Mouse (Mus musculus) right cerebral cortex, postnatal 10 days (tissue): ENCODE measurements at regions not wholly inside any gene's neighbourhood (a gene's known extent, or its start where the extent isn't known, plus 50 kb on each side); places are given as distances from the start of the nearest gene placed in this dataset.

ENCODE experiments used
- DNase-seq, 2 experiments: peaks; one replicate each; pipeline ENCODE4 v3.0.0; 2021; ENCODE audit warnings: low spot score in 2 of 2

DNA sequence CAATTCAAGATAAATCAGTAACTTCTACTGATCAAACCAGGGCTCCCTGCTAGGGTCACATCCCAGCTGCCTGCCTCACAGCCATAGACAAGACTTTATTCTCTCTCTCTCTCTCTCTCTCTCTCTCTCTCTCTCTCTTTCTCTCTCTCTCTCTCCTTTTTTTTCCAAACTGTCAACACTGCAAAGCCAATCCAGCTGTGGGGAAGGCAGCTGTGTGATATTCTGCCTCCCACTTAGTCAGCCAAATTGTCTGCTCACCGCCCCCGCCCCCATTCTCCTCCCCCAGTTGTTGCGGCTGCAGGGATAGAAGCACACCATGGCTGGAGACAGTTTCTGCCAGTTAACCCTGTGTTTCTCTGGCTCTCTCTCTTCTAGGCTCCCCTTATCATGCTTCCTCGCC lies 198.3 kb downstream of the Cdca7 start:
- peak; percentile 47 to 57 for DNase-seq

GRCm38 (mm10) chr2:72674856-72675440 lies 199.0 kb downstream of the Cdca7 start:
- DNase-seq, result no peak

DNA sequence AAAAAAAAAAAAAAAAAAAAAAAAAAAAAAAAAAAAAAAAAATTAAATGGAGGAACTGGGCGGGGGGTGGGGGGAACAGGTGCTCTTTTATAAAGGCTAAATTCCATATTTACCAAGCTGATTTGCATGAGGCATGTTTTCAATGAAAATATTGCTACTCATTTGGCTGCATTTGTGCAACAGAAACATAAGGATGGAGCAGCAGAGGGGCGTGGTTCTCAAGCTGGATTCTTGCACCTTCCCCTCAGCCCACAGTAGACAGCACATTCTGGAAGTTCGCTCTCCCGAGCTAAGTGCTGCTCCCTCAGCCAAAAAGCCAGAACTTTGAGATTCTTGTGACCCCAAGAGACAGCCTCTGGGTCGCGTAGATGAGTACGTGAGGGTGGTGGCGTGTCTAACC lies 201.8 kb downstream of the Cdca7 start:
- peak; percentile 33 to 44 for DNase-seq

- no peak for DNase-seq
Observed at GRCm38 (mm10) chr2:72688031-72688430, 212.1 kb downstream of the Cdca7 start.

- DNase-seq, result no peak
Observed at GRCm38 (mm10) chr2:72701081-72701480, 225.1 kb downstream of the Cdca7 start.

GRCm38 (mm10) chr2:72703238-72703637 lies 227.3 kb downstream of the Cdca7 start:
- no peak for DNase-seq

- DNase-seq, result no peak
Observed at GRCm38 (mm10) chr2:72707676-72708659, 232.0 kb downstream of the Cdca7 start.

DNA sequence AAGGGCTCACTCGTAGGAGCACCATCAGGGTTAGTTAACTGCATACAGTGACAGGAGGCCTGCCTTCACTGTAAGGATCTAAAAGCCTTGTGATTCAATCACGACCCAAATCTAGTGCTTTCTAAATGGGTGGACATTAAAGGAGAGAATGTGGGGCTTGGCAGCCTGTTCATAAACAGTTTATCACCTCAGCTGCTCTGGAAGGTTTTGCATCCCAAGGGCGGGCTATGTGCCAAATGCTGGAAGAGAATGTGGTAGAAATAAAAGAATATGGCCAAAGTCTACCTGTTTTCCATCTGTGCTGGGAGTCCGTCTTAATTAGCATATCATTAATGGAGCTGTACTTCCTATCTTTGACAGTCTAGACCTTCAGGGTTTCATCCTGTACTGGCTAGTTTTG lies 241.0 kb downstream of the Cdca7 start:
- no peak for DNase-seq

DNA sequence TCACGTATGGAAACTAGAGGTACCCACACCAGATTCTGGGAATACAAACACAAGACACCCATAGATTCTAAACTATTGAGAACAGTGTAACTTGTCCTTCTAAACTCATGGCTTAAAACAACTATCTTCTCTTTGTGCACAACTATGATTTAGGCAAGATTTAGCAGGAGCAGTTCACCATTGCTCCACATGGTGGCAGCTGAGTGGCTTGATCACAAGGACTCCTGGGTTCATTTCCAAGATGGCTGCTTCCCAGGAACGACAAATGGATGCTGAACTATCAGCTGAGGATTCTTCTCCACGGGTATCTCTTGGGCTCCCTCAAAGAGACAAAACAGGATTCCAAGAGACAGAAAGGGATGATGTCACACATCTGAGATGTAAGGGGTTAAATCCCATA lies 251.5 kb downstream of the Sp3 start:
- DNase-seq, result peak; percentile 63 to 71

DNA sequence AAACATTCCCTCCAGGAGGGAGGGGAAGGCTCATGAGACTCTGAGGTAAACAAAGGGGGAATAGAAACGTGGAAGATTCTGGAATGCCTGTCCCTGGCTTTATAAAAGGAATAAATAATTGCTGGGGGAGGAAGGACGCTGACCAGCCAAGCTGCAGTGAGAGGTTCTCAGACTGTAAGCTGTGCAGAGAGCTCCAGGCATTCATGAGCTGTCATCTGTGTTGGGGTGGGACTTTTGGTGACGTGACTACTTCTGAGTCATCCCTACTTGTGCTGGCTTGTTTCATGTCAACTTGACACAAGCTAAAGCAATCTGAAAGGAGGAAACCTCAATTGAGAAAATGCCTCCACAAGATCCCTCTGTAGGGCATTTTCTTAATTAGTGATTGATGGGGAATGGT lies 246.9 kb downstream of the Sp3 start:
- no peak for DNase-seq

GRCm38 (mm10) chr2:72735035-72735434 lies 245.2 kb downstream of the Sp3 start:
- DNase-seq, result no peak

DNA sequence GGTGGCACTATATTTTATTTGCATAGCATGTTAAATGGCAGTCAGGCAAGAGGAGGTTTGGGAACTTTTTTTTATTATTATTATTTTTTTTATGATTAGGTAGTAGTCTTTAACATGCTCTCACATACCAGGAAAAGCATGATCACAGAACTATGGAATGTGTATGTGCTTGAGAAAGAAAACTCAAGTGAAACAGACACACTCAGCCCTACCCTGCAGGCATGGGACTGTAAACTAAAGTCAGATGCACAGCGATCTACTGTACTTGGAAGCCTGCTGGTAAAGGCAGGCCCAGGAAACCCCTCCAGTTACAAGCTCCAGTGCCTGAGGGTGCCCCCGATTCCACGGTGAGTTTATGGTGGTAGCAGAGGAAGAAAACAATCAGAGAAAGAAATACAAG lies 243.6 kb downstream of the Sp3 start:
- DNase-seq, result no peak

DNA sequence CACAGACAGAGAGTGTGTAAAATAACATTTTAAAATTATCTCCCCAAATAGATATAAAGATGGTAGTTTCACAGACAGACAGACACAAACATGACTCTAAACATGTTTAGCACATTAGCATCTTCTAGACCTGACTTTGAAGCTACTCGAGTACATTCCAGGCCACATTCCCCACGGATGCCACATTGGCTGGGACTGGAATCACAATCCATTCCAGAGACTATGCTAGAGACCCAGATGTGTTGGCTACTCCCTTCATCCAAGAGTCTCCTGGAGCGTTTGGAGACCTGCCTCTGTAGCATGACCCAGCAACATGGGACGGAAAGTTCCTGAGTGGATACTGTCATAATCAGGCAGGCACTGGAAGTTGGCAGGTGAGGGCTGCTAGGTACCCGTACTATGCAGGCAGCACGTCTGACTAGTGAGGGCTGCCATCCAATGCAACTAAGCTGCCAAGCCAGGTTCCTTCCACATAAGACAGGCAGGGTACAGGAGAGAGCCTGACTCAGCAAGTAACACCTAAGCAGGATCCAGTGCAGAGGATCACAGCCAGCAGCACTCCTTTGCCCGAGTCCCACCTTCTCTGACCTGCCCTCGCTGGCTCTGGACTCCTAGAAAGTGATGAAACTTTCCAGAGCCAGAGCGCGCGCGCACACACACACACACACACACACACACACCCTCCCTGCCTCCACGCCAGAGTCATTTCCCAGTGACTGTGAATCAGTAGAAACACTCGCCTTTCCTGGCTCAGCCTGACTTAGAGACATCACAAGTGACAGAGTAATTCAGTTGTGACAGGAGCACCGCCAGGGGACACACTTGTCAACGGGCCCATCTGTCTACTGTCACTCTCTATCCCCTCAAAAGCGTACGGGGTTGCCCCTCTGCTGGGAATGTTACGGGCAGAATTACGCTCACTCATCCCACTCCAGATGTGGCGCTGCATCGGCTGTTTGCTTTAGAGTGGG lies 239.6 kb downstream of the Sp3 start:
- DNase-seq, result no peak

DNA sequence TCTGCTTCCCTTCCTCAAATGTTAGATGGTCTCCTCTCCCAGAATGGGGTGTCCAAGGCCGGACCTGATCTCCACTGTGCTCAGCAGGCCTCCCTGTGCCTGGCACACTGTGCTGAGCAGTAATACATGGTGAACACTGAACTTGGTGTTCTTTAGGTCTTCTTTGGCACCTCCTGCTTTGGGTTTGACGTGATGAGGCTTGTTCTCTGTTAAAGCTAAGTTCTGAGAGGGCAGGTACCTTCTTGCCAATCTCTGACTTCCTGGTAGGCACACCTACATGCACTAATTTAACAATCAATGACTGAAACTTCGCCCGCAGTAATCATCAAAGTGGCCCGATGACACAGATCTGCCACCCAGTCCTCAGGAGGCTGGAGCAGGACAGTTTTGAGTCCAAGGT lies 238.5 kb downstream of the Sp3 start:
- DNase-seq, result no peak

GRCm38 (mm10) chr2:72743651-72744050 lies 236.6 kb downstream of the Sp3 start:
- peak; percentile 47 to 63 for DNase-seq

- DNase-seq, result no peak
Observed at GRCm38 (mm10) chr2:72744901-72745300, 235.3 kb downstream of the Sp3 start.

DNA sequence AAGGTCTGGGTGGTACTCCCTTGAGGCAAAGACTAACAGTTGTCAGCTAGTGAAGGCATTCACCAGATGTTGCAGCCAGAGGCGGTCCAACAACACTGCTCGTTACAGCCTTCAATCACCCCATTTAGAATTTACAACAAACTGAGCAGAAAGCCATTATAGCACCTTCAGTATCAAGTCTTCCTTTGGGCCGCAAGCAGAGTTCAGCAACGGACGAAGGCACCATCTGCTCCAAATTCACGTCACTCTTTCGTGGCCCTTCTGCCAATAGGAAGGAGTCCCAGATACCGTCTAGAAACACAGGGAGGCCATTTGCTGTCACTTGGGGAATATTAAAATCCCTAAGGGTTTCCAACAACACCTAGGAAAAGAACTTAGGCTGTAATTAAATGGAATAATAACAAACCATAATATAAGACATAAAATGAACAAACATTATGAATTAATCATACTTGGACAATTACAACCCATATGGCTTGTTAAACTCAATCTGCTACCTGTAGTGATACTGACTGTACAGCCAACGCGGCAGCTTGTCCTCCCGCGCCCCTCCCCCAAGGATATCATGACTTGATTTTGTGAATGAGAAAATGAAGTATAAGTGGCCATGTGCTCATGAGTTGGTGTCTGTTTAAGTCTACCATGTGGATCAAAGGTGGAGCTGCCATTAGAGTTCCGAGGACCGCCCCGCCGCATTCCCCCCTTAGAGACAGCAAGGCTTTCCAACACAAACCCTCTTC lies 233.6 kb downstream of the Sp3 start:
- DNase-seq, result peak in 1 of 2 experiments; percentile 26

- DNase-seq, result no peak
Observed at GRCm38 (mm10) chr2:72747299-72747698, 232.9 kb downstream of the Sp3 start.

DNA sequence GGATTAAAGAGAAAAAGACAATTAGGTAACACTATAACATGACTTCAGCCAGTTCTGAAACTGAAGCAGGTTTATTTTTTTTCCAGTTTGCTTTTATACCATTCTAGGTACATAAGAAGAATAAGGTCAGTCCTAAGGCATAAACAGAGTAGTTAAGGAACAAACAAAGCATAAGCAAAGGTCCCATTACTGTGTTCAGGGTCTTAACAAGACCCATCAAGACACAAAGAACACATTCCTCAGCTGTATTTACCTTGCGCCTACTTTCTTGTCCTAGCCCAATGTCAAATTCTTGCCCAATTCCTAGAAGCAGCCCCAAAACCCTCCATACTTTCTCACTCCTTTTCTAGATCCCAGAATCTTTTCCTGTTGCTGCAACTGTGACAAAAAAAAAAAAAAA lies 230.8 kb downstream of the Sp3 start:
- no peak for DNase-seq

- DNase-seq, result no peak
Observed at GRCm38 (mm10) chr2:72751441-72751840, 228.8 kb downstream of the Sp3 start.

DNA sequence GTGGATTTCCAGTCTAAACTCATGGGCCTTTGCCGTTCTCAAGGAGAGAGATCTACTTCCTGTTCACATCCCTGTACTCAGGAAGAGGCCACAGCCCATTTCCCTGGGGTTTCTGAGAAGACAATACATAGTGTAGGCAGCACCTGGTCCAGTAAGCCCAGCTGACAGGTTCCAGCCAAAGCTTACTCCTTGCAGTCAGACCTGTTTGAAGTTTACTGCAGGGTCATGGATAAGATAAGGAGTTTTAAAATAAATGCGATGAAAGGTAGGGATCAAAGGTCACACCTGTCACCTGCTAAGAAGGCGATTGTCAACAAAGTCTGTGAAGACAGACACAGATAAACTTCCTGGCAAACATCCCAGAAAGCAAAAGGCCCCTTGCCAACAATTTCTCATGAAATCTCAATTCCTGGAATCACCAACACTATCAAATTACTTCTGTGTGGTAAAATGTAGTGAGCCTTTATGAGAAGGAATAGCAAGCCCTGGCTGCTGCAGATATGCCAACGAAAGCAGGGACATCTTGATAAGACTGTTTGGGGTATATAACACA lies 227.5 kb downstream of the Sp3 start:
- DNase-seq, result no peak
